In the genomic region with DNA sequence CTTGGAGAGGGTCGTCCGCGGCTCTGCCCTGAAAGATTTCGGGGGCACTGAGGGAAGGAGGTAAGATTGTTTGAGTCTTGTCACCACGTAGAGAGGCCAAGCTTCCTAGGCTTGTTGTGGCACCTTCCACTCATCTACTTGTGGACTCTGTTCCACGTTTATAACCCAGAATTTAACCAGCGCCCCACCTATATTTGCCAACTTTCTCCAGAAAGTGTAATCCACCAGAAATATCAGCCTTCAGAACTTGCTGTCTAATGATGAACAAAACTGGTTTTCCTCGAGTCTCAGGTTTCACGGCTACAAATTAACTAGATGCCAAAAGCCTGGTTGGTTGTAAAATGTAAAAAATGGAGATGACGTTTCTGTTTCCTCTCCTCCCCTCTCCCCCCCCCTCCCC, we compare ENCODE assay signal across 9 mouse cellular contexts. TPM values are rescaled to one million over a fixed set of nuclear protein-coding genes. Genes with fewer than 3 reads are reported as not detected.
A peak's percentile ranks its signal among the peaks of the same experiment; 100 is the strongest.
DNase-seq lines count a peak whose midpoint lies in the region; ATAC-seq and TF ChIP-seq lines count a peak whose summit lies in the region.
"Had no signal": no experiment of that assay in that cellular context is flagged by ENCODE, and none has a peak within 500 bp of the region (broad histone marks: within the 10 kb centered on the region; RNA-seq: fewer than 3 reads in every experiment).

No protein-coding gene starts in this region.

- TF ChIP-seq POLR2A in thymus, adult 2 months (IDR thresholded peaks at IDR 0.05; ENCODE audit: control insufficient read depth, extremely low read depth, insufficient read depth, low read length, poor library complexity) = no peak

- peak overlapping the region; percentile 37; the same call in 1 of the 2 replicates for H3K4me3 ChIP-seq in thymus, adult 2 months (ENCODE audit: control insufficient read depth, insufficient read depth, low read length)
- H3K4me3 ChIP-seq in liver, embryonic 15.5 days (replicated peaks) = peak overlapping the region; percentile 50
- H3K4me3 ChIP-seq in stomach, postnatal 0 days (ENCODE audit: low read depth, low read length) = peak overlapping the region; percentile 44

- H3K4me1 ChIP-seq in thymus, adult 2 months (replicated peaks; ENCODE audit: control insufficient read depth, insufficient read depth, low read length) = peaks cover 10% of the 10 kb centered on the region
- H3K4me1 ChIP-seq in liver, embryonic 15.5 days (replicated peaks) = peaks cover 13% of the 10 kb centered on the region
- H3K4me1 ChIP-seq in stomach, postnatal 0 days (replicated peaks; ENCODE audit: control insufficient read depth, insufficient read depth) = no peaks in the 10 kb centered on the region

- DNase-seq in embryo, embryonic 10.5 days (ENCODE audit: low spot score) = peak; percentile 49
- no peak for DNase-seq in embryo, embryonic 10 days (ENCODE audit: low spot score)
- no peak for DNase-seq in thymus, adult 2 months
- no peak for DNase-seq in thymus, postnatal 0 days (ENCODE audit: low spot score)
- no peak for DNase-seq in stomach, postnatal 0 days (ENCODE audit: low spot score)
- DNase-seq in left cerebral cortex, adult 9 months (ENCODE audit: low spot score in 2 of 2) = no peak
- no peak for DNase-seq in left cerebral cortex, adult 18-20 months (ENCODE audit: low spot score in 2 of 2)

- no peaks in the 10 kb centered on the region for H3K27me3 ChIP-seq in thymus, adult 2 months (ENCODE audit: control insufficient read depth, insufficient read depth, low read length)
- H3K27me3 ChIP-seq in liver, embryonic 15.5 days = no peaks in the 10 kb centered on the region
- H3K27me3 ChIP-seq in stomach, postnatal 0 days (ENCODE audit: control insufficient read depth, insufficient read depth, low read length) = no peaks in the 10 kb centered on the region

- 0 out of 2 replicates have a peak overlapping the region, but pooled peaks have one; percentile 21 for H3K9ac ChIP-seq in liver, embryonic 15.5 days
- H3K9ac ChIP-seq in stomach, postnatal 0 days (ENCODE audit: low read length) = peak overlapping the region; percentile 62

- no peaks in the 10 kb centered on the region for H3K9me3 ChIP-seq in liver, embryonic 15.5 days (replicated peaks)
- no peaks in the 10 kb centered on the region for H3K9me3 ChIP-seq in stomach, postnatal 0 days (ENCODE audit: control insufficient read depth, low read length)

- WGBS in thymus, adult 2 months = 3% methylated on average over 10 of the region's 10 CpGs
- WGBS in liver, embryonic 15.5 days (ENCODE audit: insufficient replicate concordance) = 9% methylated on average over 10 of the region's 10 CpGs
- 1% methylated on average over 10 of the region's 10 CpGs for WGBS in stomach, postnatal 0 days

- no peak for TF ChIP-seq CTCF in thymus, adult 2 months (IDR thresholded peaks at IDR 0.05; ENCODE audit: borderline replicate concordance, control insufficient read depth, extremely low read depth, insufficient read depth, low read length, poor library complexity)
- no peak for TF ChIP-seq CTCF in stomach, postnatal 0 days (IDR thresholded peaks at IDR 0.05; ENCODE audit: low read depth)

- TF ChIP-seq EP300 in stomach, postnatal 0 days (optimal IDR thresholded peaks at IDR 0.05) = no peak

- H3K4me2 ChIP-seq in liver, embryonic 15.5 days = peak overlapping the region; percentile 73
- peak overlapping the region; percentile 88 for H3K4me2 ChIP-seq in stomach, postnatal 0 days (replicated peaks; ENCODE audit: low read depth)

- no peak overlapping the region for H3K27ac ChIP-seq in thymus, adult 2 months (ENCODE audit: control insufficient read depth, insufficient read depth, low read length)
- H3K27ac ChIP-seq in liver, embryonic 15.5 days (replicated peaks) = no peak overlapping the region
- 0 out of 2 replicates have a peak overlapping the region, but pooled peaks have one; percentile 45 for H3K27ac ChIP-seq in stomach, postnatal 0 days (replicated peaks)

- ATAC-seq in liver, embryonic 15.5 days (ENCODE audit: insufficient read depth) = no peak
- peak; percentile 51 for ATAC-seq in stomach, postnatal 0 days (ENCODE audit: low FRiP score, low TSS enrichment)

- no peaks in the 10 kb centered on the region for H3K36me3 ChIP-seq in thymus, adult 2 months (ENCODE audit: control insufficient read depth, insufficient read depth, low read length)
- no peaks in the 10 kb centered on the region for H3K36me3 ChIP-seq in liver, embryonic 15.5 days (replicated peaks)
- 0 out of 2 replicates have a peak, but pooled peaks cover 2% of the 10 kb centered on the region for H3K36me3 ChIP-seq in stomach, postnatal 0 days (ENCODE audit: control insufficient read depth, insufficient read depth, low read length)

RNA-seq across cellular contexts. Expression of a gene that starts 0.4 kb away (rescaled TPM):
- polyA plus RNA-seq in thymus, adult 2 months (2012; rRNA removed) = 1.1 and 2.4 TPM in 2 replicates
- 0.62 and 0.71 TPM in 2 replicates for polyA plus RNA-seq in thymus, postnatal 0 days (2015; fragmentation: Nextera tagmentation; extraction: Ambion mirVana)
- polyA plus RNA-seq in liver, embryonic 15.5 days (2015; fragmentation: Nextera tagmentation; extraction: Ambion mirVana) = 0.13 and 0.38 TPM in 2 replicates
- polyA plus RNA-seq in stomach, postnatal 0 days (2015; fragmentation: Nextera tagmentation; extraction: Ambion mirVana) = 2.8 TPM in 2 replicates
- 10 to 100 TPM; 19.9 to 24.0 TPM for total RNA-seq in left cerebral cortex, adult 18-20 months (2021)

RNA-seq across cellular contexts. Expression of a gene that starts 0.6 kb away (rescaled TPM):
- 0.07 TPM in 1 of 2 replicates, not detected in the other for polyA plus RNA-seq in thymus, adult 2 months (2012; rRNA removed)
- 0.06 and 0.08 TPM in 2 replicates for polyA plus RNA-seq in thymus, postnatal 0 days (2015; fragmentation: Nextera tagmentation; extraction: Ambion mirVana)
- polyA plus RNA-seq in liver, embryonic 15.5 days (2015; fragmentation: Nextera tagmentation; extraction: Ambion mirVana) = not detected in 2 replicates
- 0.12 TPM in 2 replicates for polyA plus RNA-seq in stomach, postnatal 0 days (2015; fragmentation: Nextera tagmentation; extraction: Ambion mirVana)
- under 1 TPM; 0.37 to 0.54 TPM for total RNA-seq in left cerebral cortex, adult 18-20 months (2021)
- total RNA-seq: liver, adult 2 months had no signal
- polyA plus RNA-seq: liver, adult 2 months had no signal

RNA-seq across cellular contexts. Expression of a gene that starts 19.0 kb away (rescaled TPM):
- 3.6 and 3.9 TPM in 2 replicates for polyA plus RNA-seq in thymus, adult 2 months (2012; rRNA removed)
- 0.87 and 0.99 TPM in 2 replicates for polyA plus RNA-seq in thymus, postnatal 0 days (2015; fragmentation: Nextera tagmentation; extraction: Ambion mirVana)
- 0.43 and 0.44 TPM in 2 replicates for polyA plus RNA-seq in liver, embryonic 15.5 days (2015; fragmentation: Nextera tagmentation; extraction: Ambion mirVana)
- 7.3 and 7.5 TPM in 2 replicates for polyA plus RNA-seq in stomach, postnatal 0 days (2015; fragmentation: Nextera tagmentation; extraction: Ambion mirVana)
- total RNA-seq in left cerebral cortex, adult 18-20 months (2021) = 10 to 100 TPM; 19.0 to 20.0 TPM

RNA-seq across cellular contexts. Expression of a gene that starts 31.8 kb away (rescaled TPM):
- polyA plus RNA-seq in thymus, adult 2 months (2012; rRNA removed) = 0.27 and 1.1 TPM in 2 replicates
- 0.10 and 0.28 TPM in 2 replicates for polyA plus RNA-seq in thymus, postnatal 0 days (2015; fragmentation: Nextera tagmentation; extraction: Ambion mirVana)
- polyA plus RNA-seq in liver, embryonic 15.5 days (2015; fragmentation: Nextera tagmentation; extraction: Ambion mirVana) = 0.09 TPM in 2 replicates
- 0.42 and 0.69 TPM in 2 replicates for polyA plus RNA-seq in stomach, postnatal 0 days (2015; fragmentation: Nextera tagmentation; extraction: Ambion mirVana)
- total RNA-seq in left cerebral cortex, adult 18-20 months (2021) = 100 to 1,000 TPM; 132 to 142 TPM

RNA-seq across cellular contexts. Expression of a gene that starts 36.5 kb away (rescaled TPM):
- polyA plus RNA-seq in thymus, adult 2 months (2012; rRNA removed) = 49.4 and 60.3 TPM in 2 replicates
- polyA plus RNA-seq in thymus, postnatal 0 days (2015; fragmentation: Nextera tagmentation; extraction: Ambion mirVana) = 25.5 and 27.1 TPM in 2 replicates
- 28.6 and 32.0 TPM in 2 replicates for polyA plus RNA-seq in liver, embryonic 15.5 days (2015; fragmentation: Nextera tagmentation; extraction: Ambion mirVana)
- 47.5 and 53.3 TPM in 2 replicates for polyA plus RNA-seq in stomach, postnatal 0 days (2015; fragmentation: Nextera tagmentation; extraction: Ambion mirVana)
- 10 to 100 TPM; 15.9 to 19.6 TPM for total RNA-seq in left cerebral cortex, adult 18-20 months (2021)
